Mouse (Mus musculus) embryonic facial prominence, embryonic 15.5 days (tissue): ENCODE data around the gene Aes. TPM values are rescaled to one million over a fixed set of nuclear protein-coding genes. Genes with fewer than 3 reads are reported as not detected.
A peak's percentile ranks its signal among the peaks of the same experiment; 100 is the strongest.

Experiments
- ATAC-seq: fragments of 200-750 bp; cut with Nextera tagmentation; 2 replicates; pipeline ENCODE4 v1.8.0; 2017; ENCODE audit warnings: low read depth, moderate TSS enrichment; ENCODE audit not compliant: insufficient number of reproducible peaks, low FRiP score, low TSS enrichment
- H3K27ac ChIP-seq: fragments of 300-500 bp; sonication (generic); replicated peaks from 2 replicates; pipeline ENCODE4 v1.5.1; 2015; ENCODE audit warnings: mild to moderate bottlenecking, inconsistent platforms
- H3K27me3 ChIP-seq: fragments of 300-500 bp; sonication (generic); 2 replicates; pipeline ENCODE4 v1.6.1; 2015; ENCODE audit warnings: inconsistent platforms
- H3K36me3 ChIP-seq: fragments of 300-500 bp; sonication (generic); 2 replicates; pipeline ENCODE4 v1.6.1; 2015; ENCODE audit warnings: mild to moderate bottlenecking, inconsistent platforms
- H3K4me1 ChIP-seq: fragments of 300-500 bp; sonication (generic); 2 replicates; pipeline ENCODE4 v1.6.1; 2015; ENCODE audit warnings: inconsistent platforms
- H3K4me2 ChIP-seq: fragments of 300-500 bp; sonication (generic); replicated peaks from 2 replicates; pipeline ENCODE4 v1.6.1; 2015; ENCODE audit warnings: mild to moderate bottlenecking, inconsistent platforms
- H3K4me3 ChIP-seq: fragments of 300-500 bp; sonication (generic); replicated peaks from 2 replicates; pipeline ENCODE4 v1.5.1; 2015; ENCODE audit warnings: mild to moderate bottlenecking, inconsistent platforms
- H3K9ac ChIP-seq: fragments of 300-500 bp; sonication (generic); 2 replicates; pipeline ENCODE4 v1.6.1; 2015; ENCODE audit warnings: inconsistent platforms
- H3K9me3 ChIP-seq: fragments of 300-500 bp; sonication (generic); replicated peaks from 2 replicates; pipeline ENCODE4 v1.6.1; 2016; ENCODE audit warnings: inconsistent platforms
- WGBS: fragments of 180-500 bp; shearing (Covaris S2); methylation state at CpG from one replicate; pipeline ENCODE4 v1.1.7; 2015; 5-methylcytosine and 5-hydroxymethylcytosine counted together
- polyA plus RNA-seq: library from polyadenylated mRNA; unstranded; fragments of >200 nt; fragmentation: Nextera tagmentation; extraction: Ambion mirVana; gene quantifications from 2 replicates; pipeline ENCODE4 v1.2.1, GENCODE M21; 2015

Aes gene
- polyA plus RNA-seq, 1 experiment from 2014 or later: 649 TPM

GRCm38 (mm10) chr10:81544296-81545160, 14.8 kb upstream of the Aes start:
- ATAC-seq: no peak; the same call in 1 of the 2 replicates
- H3K9ac ChIP-seq: peak overlapping the region; percentile 94

GRCm38 (mm10) chr10:81545161-81545747, 14.0 kb upstream of the Aes start, which contains the start of gene Gna11:
Gene Gna11 (minus strand): TSS chr10:81545190.
- peak within 1 kb of the TSS; percentile 89 for H3K4me2 ChIP-seq
- H3K9ac ChIP-seq: peak within 1 kb of the TSS; percentile 94
- peak within 1 kb of the TSS; percentile 86 for H3K27ac ChIP-seq
- no peaks in the 10 kb centered on the region for H3K9me3 ChIP-seq
- under 1% methylated on average over 59 of the region's 59 CpGs for WGBS
- H3K4me3 ChIP-seq: peak within 1 kb of the TSS; percentile 94
- no peaks in the 10 kb centered on the region for H3K27me3 ChIP-seq
- H3K36me3 ChIP-seq: 0 out of 2 replicates have a peak, but pooled peaks cover under 1% of the 10 kb centered on the region
- ATAC-seq: peak; percentile 95
- peaks cover 38% of the 10 kb centered on the region for H3K4me1 ChIP-seq

More at GRCm38 (mm10) chr10:81544296-81545160, 14.8 kb upstream of the Aes start:
- Histone ChIP-seq H3K9me3 (no peaks in the 10 kb centered on the region), H3K4me1 (peaks cover 38% of the 10 kb centered on the region), H3K4me3 (peak overlapping the region; percentile 94), H3K27me3 (no peaks in the 10 kb centered on the region), H3K27ac (peak overlapping the region; percentile 82), H3K4me2 (peak overlapping the region; percentile 89), H3K36me3 (peaks cover 7% of the 10 kb centered on the region; the same call in 1 of the 2 replicates)
- under 1% methylated on average over 93 of the region's 93 CpGs for WGBS

GRCm38 (mm10) chr10:81546332-81546731, 13.0 kb upstream of the Aes start:
- 79% methylated on average over 5 of the region's 5 CpGs for WGBS
- Histone ChIP-seq H3K27ac (no peak overlapping the region), H3K36me3 (no peaks in the 10 kb centered on the region), H3K4me3 (no peak overlapping the region), H3K9me3 (no peaks in the 10 kb centered on the region), H3K4me1 (peaks cover 36% of the 10 kb centered on the region), H3K4me2 (no peak overlapping the region), H3K9ac (no peak overlapping the region), H3K27me3 (no peaks in the 10 kb centered on the region)
- no peak for ATAC-seq

GRCm38 (mm10) chr10:81546788-81547571, 12.3 kb upstream of the Aes start:
- WGBS: 90% methylated on average over 13 of the region's 13 CpGs
- Histone ChIP-seq H3K27ac (no peak overlapping the region), H3K27me3 (no peaks in the 10 kb centered on the region), H3K9me3 (no peaks in the 10 kb centered on the region), H3K4me3 (no peak overlapping the region), H3K9ac (no peak overlapping the region), H3K4me1 (peaks cover 36% of the 10 kb centered on the region), H3K36me3 (no peaks in the 10 kb centered on the region), H3K4me2 (no peak overlapping the region)
- ATAC-seq: no peak

GRCm38 (mm10) chr10:81548944-81549343, 10.3 kb upstream of the Aes start:
- Histone ChIP-seq H3K4me1 (peaks cover 16% of the 10 kb centered on the region), H3K4me2 (no peak overlapping the region), H3K27me3 (no peaks in the 10 kb centered on the region), H3K9me3 (no peaks in the 10 kb centered on the region), H3K27ac (no peak overlapping the region), H3K4me3 (no peak overlapping the region), H3K9ac (no peak overlapping the region), H3K36me3 (no peaks in the 10 kb centered on the region)
- ATAC-seq: no peak
- WGBS: 68% methylated on average over 5 of the region's 5 CpGs

GRCm38 (mm10) chr10:81550257-81550656, 9.0 kb upstream of the Aes start:
- H3K4me3 ChIP-seq: no peak overlapping the region
- H3K27ac ChIP-seq: no peak overlapping the region
- WGBS: 12% methylated on average over 7 of the region's 7 CpGs
- no peaks in the 10 kb centered on the region for H3K36me3 ChIP-seq
- H3K9me3 ChIP-seq: no peaks in the 10 kb centered on the region
- no peak overlapping the region for H3K4me2 ChIP-seq
- no peaks in the 10 kb centered on the region for H3K27me3 ChIP-seq
- ATAC-seq: no peak
- peaks cover 11% of the 10 kb centered on the region for H3K4me1 ChIP-seq
- H3K9ac ChIP-seq: no peak overlapping the region

GRCm38 (mm10) chr10:81551597-81552102, 7.6 kb upstream of the Aes start:
- peak; percentile 77 for ATAC-seq
- peak overlapping the region; percentile 73 for H3K27ac ChIP-seq
- no peaks in the 10 kb centered on the region for H3K36me3 ChIP-seq
- H3K27me3 ChIP-seq: no peaks in the 10 kb centered on the region
- H3K4me2 ChIP-seq: no peak overlapping the region
- H3K9ac ChIP-seq: no peak overlapping the region
- H3K4me1 ChIP-seq: peaks cover 8% of the 10 kb centered on the region
- H3K4me3 ChIP-seq: no peak overlapping the region
- no peaks in the 10 kb centered on the region for H3K9me3 ChIP-seq
- WGBS: 4% methylated on average over 12 of the region's 12 CpGs

- Histone ChIP-seq H3K4me2 (no peak overlapping the region), H3K36me3 (no peaks in the 10 kb centered on the region), H3K27ac (no peak overlapping the region), H3K4me1 (peaks cover 8% of the 10 kb centered on the region), H3K4me3 (no peak overlapping the region), H3K27me3 (no peaks in the 10 kb centered on the region), H3K9me3 (no peaks in the 10 kb centered on the region), H3K9ac (no peak overlapping the region)
- WGBS: 83% methylated on average over 5 of the region's 5 CpGs
- no peak for ATAC-seq
Observed at GRCm38 (mm10) chr10:81553232-81553631, 6.1 kb upstream of the Aes start.

- 72% methylated on average over 6 of the region's 6 CpGs for WGBS
- Histone ChIP-seq H3K9ac (no peak overlapping the region), H3K4me2 (no peak overlapping the region), H3K4me1 (peaks cover 12% of the 10 kb centered on the region), H3K9me3 (no peaks in the 10 kb centered on the region), H3K36me3 (no peaks in the 10 kb centered on the region), H3K4me3 (no peak overlapping the region), H3K27ac (no peak overlapping the region), H3K27me3 (no peaks in the 10 kb centered on the region)
- no peak for ATAC-seq
Observed at GRCm38 (mm10) chr10:81553807-81554755, 5.2 kb upstream of the Aes start.

- Histone ChIP-seq H3K27me3 (no peaks in the 10 kb centered on the region), H3K4me2 (no peak overlapping the region), H3K9ac (no peak overlapping the region), H3K36me3 (no peaks in the 10 kb centered on the region), H3K9me3 (no peaks in the 10 kb centered on the region), H3K27ac (no peak overlapping the region), H3K4me3 (no peak overlapping the region), H3K4me1 (peaks cover 22% of the 10 kb centered on the region)
- ATAC-seq: no peak
- 67% methylated on average over 3 of the region's 3 CpGs for WGBS
Observed at GRCm38 (mm10) chr10:81556282-81556681, 3.0 kb upstream of the Aes start.
